Mouse (Mus musculus): ENCODE measurements around the gene Phactr1.

Gene Phactr1

GRCm38 (mm10) chr13:42866162-42866941 lies 185.9 kb downstream of the Phactr1 start:
- DNase-seq (ENCODE audit: low read depth, low spot score): peak; percentile 49

GRCm38 (mm10) chr13:42867026-42867425 lies 186.6 kb downstream of the Phactr1 start:
- no peak for DNase-seq (ENCODE audit: low read depth, low spot score)

GRCm38 (mm10) chr13:42872125-42872524 lies 191.7 kb downstream of the Phactr1 start:
- DNase-seq (ENCODE audit: low read depth, low spot score): no peak

GRCm38 (mm10) chr13:42878346-42878745 lies 197.9 kb downstream of the Phactr1 start:
- no peak for DNase-seq (ENCODE audit: low read depth, low spot score)

GRCm38 (mm10) chr13:42884033-42884724 lies 203.8 kb downstream of the Phactr1 start:
- DNase-seq (ENCODE audit: low read depth, low spot score): no peak

GRCm38 (mm10) chr13:42884725-42885115 lies 204.3 kb downstream of the Phactr1 start:
- no peak for DNase-seq (ENCODE audit: low read depth, low spot score)

GRCm38 (mm10) chr13:42887701-42888100 lies 207.3 kb downstream of the Phactr1 start:
- DNase-seq (ENCODE audit: low read depth, low spot score): no peak

- no peak for DNase-seq (ENCODE audit: low read depth, low spot score)
Measured at GRCm38 (mm10) chr13:42889516-42890474, 209.4 kb downstream of the Phactr1 start.

GRCm38 (mm10) chr13:42890651-42891050 lies 210.2 kb downstream of the Phactr1 start:
- no peak for DNase-seq (ENCODE audit: low read depth, low spot score)

GRCm38 (mm10) chr13:42894016-42894415 lies 213.6 kb downstream of the Phactr1 start:
- DNase-seq (ENCODE audit: low read depth, low spot score): no peak

- no peak for DNase-seq (ENCODE audit: low read depth, low spot score)
Measured at GRCm38 (mm10) chr13:42894598-42894997, 214.2 kb downstream of the Phactr1 start.

- no peak for DNase-seq (ENCODE audit: low read depth, low spot score)
Measured at GRCm38 (mm10) chr13:42895980-42896379, 215.6 kb downstream of the Phactr1 start.

- no peak for DNase-seq (ENCODE audit: low read depth, low spot score)
Measured at GRCm38 (mm10) chr13:42899611-42900010, 219.2 kb downstream of the Phactr1 start.

- no peak for DNase-seq (ENCODE audit: low read depth, low spot score)
Measured at GRCm38 (mm10) chr13:42901837-42902236, 221.4 kb downstream of the Phactr1 start.

GRCm38 (mm10) chr13:42902859-42903258 lies 222.4 kb downstream of the Phactr1 start:
- no peak for DNase-seq (ENCODE audit: low read depth, low spot score)

- DNase-seq (ENCODE audit: low read depth, low spot score): no peak
Measured at GRCm38 (mm10) chr13:42905818-42906217, 225.4 kb downstream of the Phactr1 start.

- no peak for DNase-seq (ENCODE audit: low read depth, low spot score)
Measured at GRCm38 (mm10) chr13:42906990-42907389, 226.6 kb downstream of the Phactr1 start.

- DNase-seq (ENCODE audit: low read depth, low spot score): no peak
Measured at GRCm38 (mm10) chr13:42915081-42915480, 234.7 kb downstream of the Phactr1 start.

- DNase-seq (ENCODE audit: low read depth, low spot score): no peak
Measured at GRCm38 (mm10) chr13:42915851-42916193, 235.4 kb downstream of the Phactr1 start.

GRCm38 (mm10) chr13:42916194-42917033 lies 236.0 kb downstream of the Phactr1 start:
- DNase-seq (ENCODE audit: low read depth, low spot score): no peak

- DNase-seq (ENCODE audit: low read depth, low spot score): no peak
Measured at GRCm38 (mm10) chr13:42917251-42917650, 236.8 kb downstream of the Phactr1 start.

Data from mesoderm, embryonic 11.5 days (tissue).